Comparison of ENCODE assay signal across 11 mouse cellular contexts in the genomic region with DNA sequence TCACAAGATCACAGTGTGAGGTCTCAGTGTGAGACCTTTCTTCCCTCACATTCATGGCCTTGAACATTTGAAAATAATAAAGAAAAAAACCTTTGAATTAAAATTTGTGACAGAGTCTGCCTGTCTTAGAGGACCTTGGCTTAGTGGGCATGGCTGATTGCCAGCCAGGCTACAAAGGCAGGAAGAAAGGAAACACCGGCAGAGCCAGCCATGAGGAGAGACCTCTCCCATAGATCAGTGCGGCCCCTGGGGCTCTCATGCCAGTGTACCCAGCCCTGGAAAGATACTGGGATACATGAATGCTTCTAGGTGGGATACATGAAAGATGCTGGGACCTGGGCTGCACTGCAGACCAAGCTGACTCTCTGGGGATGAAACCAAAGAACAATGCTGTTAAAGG.
"Had no signal": no experiment of that assay in that cellular context is flagged by ENCODE, and none has a peak within 500 bp of the region (broad histone marks: within the 10 kb centered on the region; RNA-seq: fewer than 3 reads in every experiment).

No protein-coding gene starts in this region.

- H3K9me3 ChIP-seq: limb, embryonic 13.5 days; midbrain, embryonic 10.5 days; neural tube, embryonic 15.5 days had no signal

- H3K27ac ChIP-seq: layer of hippocampus, adult 2 months; liver, embryonic 14.5 days; neural tube, embryonic 15.5 days had no signal

- H3K4me2 ChIP-seq: limb, embryonic 13.5 days; neural tube, embryonic 15.5 days had no signal

- H3K4me3 ChIP-seq: layer of hippocampus, adult 2 months; limb, embryonic 13.5 days; midbrain, embryonic 10.5 days; myocyte; neural tube, embryonic 15.5 days had no signal

- DNase-seq: lung, adult 2 months; midbrain, embryonic 14.5 days; right cerebral cortex, adult 18-20 months; right cerebral cortex, postnatal 25 days; thymus, postnatal 4 days had no signal

- H3K9ac ChIP-seq: limb, embryonic 13.5 days; liver, embryonic 14.5 days; neural tube, embryonic 15.5 days had no signal

- H3K36me3 ChIP-seq: limb, embryonic 13.5 days; midbrain, embryonic 10.5 days; neural tube, embryonic 15.5 days had no signal
